Comparison of ENCODE assay signal across 8 mouse cellular contexts in the genomic region with DNA sequence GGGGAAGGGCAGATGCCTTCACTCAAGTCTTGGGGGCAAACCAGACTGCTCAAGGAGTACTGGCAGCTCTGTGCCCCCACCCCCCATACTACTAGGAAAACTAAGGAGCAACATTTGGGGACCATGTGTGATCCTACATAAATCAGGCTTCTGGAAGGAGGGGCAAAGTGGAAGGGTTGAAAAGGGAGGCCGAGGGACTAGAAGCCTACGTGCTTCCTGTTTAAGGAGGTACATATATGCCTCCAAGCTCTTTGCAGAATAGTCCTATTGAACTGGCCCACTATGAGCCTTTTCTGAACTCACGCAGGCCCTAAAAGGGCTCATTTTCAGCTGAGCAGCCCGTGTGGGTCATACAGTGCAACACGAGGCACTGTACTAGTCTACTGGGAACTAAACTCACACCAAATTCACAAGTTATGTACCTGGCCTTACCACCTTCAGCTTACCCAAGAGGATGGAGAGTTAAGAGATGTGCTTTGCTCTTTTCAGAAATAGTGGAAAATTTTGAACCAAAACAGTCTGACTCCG. TPM values are rescaled to one million over a fixed set of nuclear protein-coding genes. Genes with fewer than 3 reads are reported as not detected.
A peak's percentile ranks its signal among the peaks of the same experiment; 100 is the strongest.
DNase-seq lines count a peak whose midpoint lies in the region; ATAC-seq and TF ChIP-seq lines count a peak whose summit lies in the region.

No protein-coding gene starts in this region.

- DNase-seq in kidney, adult 11 months: no peak
- no peak for DNase-seq in hindbrain, postnatal 0 days (ENCODE audit: low spot score)
- DNase-seq in yolk sac, embryonic 10.5 days (ENCODE audit: low spot score): no peak
- DNase-seq in gastrocnemius, adult 8-10 months (ENCODE audit: low spot score in 2 of 2): no peak

- H3K36me3 ChIP-seq in kidney, embryonic 14.5 days (ENCODE audit: control insufficient read depth, insufficient read depth, low read length): no peaks in the 10 kb centered on the region
- no peaks in the 10 kb centered on the region for H3K36me3 ChIP-seq in hindbrain, postnatal 0 days (ENCODE audit: insufficient read depth, low read length)
- H3K36me3 ChIP-seq in neural tube, embryonic 12.5 days: no peaks in the 10 kb centered on the region

- H3K27ac ChIP-seq in kidney, embryonic 14.5 days (ENCODE audit: low read depth, low read length): peak overlapping the region; percentile 98
- peak overlapping the region; percentile 99 for H3K27ac ChIP-seq in brown adipose tissue, adult 24 weeks (replicated peaks; ENCODE audit: low read depth, low read length)
- peak overlapping the region; percentile 99 for H3K27ac ChIP-seq in hindbrain, postnatal 0 days
- H3K27ac ChIP-seq in neural tube, embryonic 12.5 days: no peak overlapping the region

- H3K27me3 ChIP-seq in kidney, embryonic 14.5 days (ENCODE audit: control insufficient read depth, insufficient read depth, low read length): no peaks in the 10 kb centered on the region
- no peaks in the 10 kb centered on the region for H3K27me3 ChIP-seq in hindbrain, postnatal 0 days (ENCODE audit: insufficient read depth, low read length)
- peaks cover 15% of the 10 kb centered on the region for H3K27me3 ChIP-seq in neural tube, embryonic 12.5 days (replicated peaks)

- no peaks in the 10 kb centered on the region for H3K9me3 ChIP-seq in kidney, embryonic 14.5 days (ENCODE audit: control insufficient read depth, low read length)
- H3K9me3 ChIP-seq in hindbrain, postnatal 0 days (ENCODE audit: low read length): no peaks in the 10 kb centered on the region
- H3K9me3 ChIP-seq in neural tube, embryonic 12.5 days: no peaks in the 10 kb centered on the region

- 27% methylated on average over 6 of the region's 6 CpGs for WGBS in kidney, embryonic 14.5 days
- WGBS in hindbrain, postnatal 0 days: 61% methylated on average over 6 of the region's 6 CpGs
- WGBS in neural tube, embryonic 12.5 days: 44% methylated on average over 6 of the region's 6 CpGs

- no peak overlapping the region; the same call in 1 of the 2 replicates for H3K4me3 ChIP-seq in kidney, embryonic 14.5 days (ENCODE audit: low read length)
- peak overlapping the region; percentile 82 for H3K4me3 ChIP-seq in brown adipose tissue, adult 24 weeks (ENCODE audit: insufficient read depth, low read depth, low read length)
- H3K4me3 ChIP-seq in hindbrain, postnatal 0 days (ENCODE audit: low read length): no peak overlapping the region
- H3K4me3 ChIP-seq in neural tube, embryonic 12.5 days: no peak overlapping the region

- H3K4me2 ChIP-seq in kidney, embryonic 14.5 days (replicated peaks; ENCODE audit: low read depth, low read length): peak overlapping the region; percentile 88; the same call in 1 of the 2 replicates
- H3K4me2 ChIP-seq in hindbrain, postnatal 0 days (ENCODE audit: low read depth, low read length): peak overlapping the region; percentile 93
- peak overlapping the region; percentile 79 for H3K4me2 ChIP-seq in neural tube, embryonic 12.5 days (replicated peaks)

- H3K4me1 ChIP-seq in kidney, embryonic 14.5 days (ENCODE audit: control insufficient read depth, insufficient read depth, low read length): peaks cover 52% of the 10 kb centered on the region
- H3K4me1 ChIP-seq in brown adipose tissue, adult 24 weeks (ENCODE audit: control insufficient read depth, insufficient read depth, insufficient read length, low read length): peaks cover 32% of the 10 kb centered on the region
- H3K4me1 ChIP-seq in hindbrain, postnatal 0 days (ENCODE audit: insufficient read depth, low read length): peaks cover 28% of the 10 kb centered on the region
- peaks cover 49% of the 10 kb centered on the region for H3K4me1 ChIP-seq in neural tube, embryonic 12.5 days

- H3K9ac ChIP-seq in kidney, embryonic 14.5 days (ENCODE audit: low read depth, low read length): no peak overlapping the region
- H3K9ac ChIP-seq in hindbrain, postnatal 0 days (replicated peaks; ENCODE audit: low read length): no peak overlapping the region
- no peak overlapping the region for H3K9ac ChIP-seq in neural tube, embryonic 12.5 days

- TF ChIP-seq CTCF in hindbrain, postnatal 0 days (IDR thresholded peaks at IDR 0.05; ENCODE audit: low read depth): no peak

- ATAC-seq in kidney, embryonic 14.5 days (ENCODE audit: low FRiP score, low TSS enrichment): no peak
- ATAC-seq in hindbrain, postnatal 0 days: no peak
- no peak for ATAC-seq in neural tube, embryonic 12.5 days (ENCODE audit: low FRiP score, low read depth)
- no peak for ATAC-seq in frontal cortex, adult (ENCODE audit: low TSS enrichment)

RNA-seq across cellular contexts. Expression of gene Mef2d, which starts 1.2 kb away (rescaled TPM):
- polyA plus RNA-seq in kidney, embryonic 14.5 days (2014; fragmentation: Nextera tagmentation; extraction: Ambion mirVana): 12.6 and 21.8 TPM in 2 replicates
- polyA plus RNA-seq in brown adipose tissue, adult 24 weeks (2012; ENCODE audit: insufficient read depth, insufficient read length, missing spikeins): 34.8 and 50.0 TPM in 2 replicates
- total RNA-seq in hindbrain, postnatal 0 days (2014; rRNA removed): 44.0 and 50.3 TPM in 2 replicates
- polyA plus RNA-seq in hindbrain, postnatal 0 days (2015; fragmentation: Nextera tagmentation; extraction: Ambion mirVana): 13.4 and 19.2 TPM in 2 replicates
- polyA plus RNA-seq in neural tube, embryonic 12.5 days (2016; fragmentation: Nextera tagmentation; extraction: Ambion mirVana): 17.6 and 19.8 TPM in 2 replicates
- total RNA-seq in gastrocnemius, adult 8-10 months (2022): 100 to 1,000 TPM; 164 to 186 (median 172) TPM

RNA-seq across cellular contexts. Expression of gene Iqgap3, which starts 59.2 kb away (rescaled TPM):
- polyA plus RNA-seq in kidney, embryonic 14.5 days (2014; fragmentation: Nextera tagmentation; extraction: Ambion mirVana): 15.5 and 20.9 TPM in 2 replicates
- polyA plus RNA-seq in brown adipose tissue, adult 24 weeks (2012; ENCODE audit: insufficient read depth, insufficient read length, missing spikeins): 1.1 TPM in 1 of 2 replicates, not detected in the other
- 8.0 and 9.6 TPM in 2 replicates for total RNA-seq in hindbrain, postnatal 0 days (2014; rRNA removed)
- 2.9 and 3.6 TPM in 2 replicates for polyA plus RNA-seq in hindbrain, postnatal 0 days (2015; fragmentation: Nextera tagmentation; extraction: Ambion mirVana)
- 14.1 and 14.3 TPM in 2 replicates for polyA plus RNA-seq in neural tube, embryonic 12.5 days (2016; fragmentation: Nextera tagmentation; extraction: Ambion mirVana)
- total RNA-seq in gastrocnemius, adult 8-10 months (2022): under 1 TPM; 0.08 to 0.39 (median 0.12) TPM
